Mouse (Mus musculus): ENCODE data around the gene Cmbl.

Cmbl gene

GRCm38 (mm10) chr15:31565184-31565583 is at the start of gene Cmbl:
Gene Cmbl, plus strand, starts transcription at chr15:31565389.
- DNase-seq: no peak

DNA sequence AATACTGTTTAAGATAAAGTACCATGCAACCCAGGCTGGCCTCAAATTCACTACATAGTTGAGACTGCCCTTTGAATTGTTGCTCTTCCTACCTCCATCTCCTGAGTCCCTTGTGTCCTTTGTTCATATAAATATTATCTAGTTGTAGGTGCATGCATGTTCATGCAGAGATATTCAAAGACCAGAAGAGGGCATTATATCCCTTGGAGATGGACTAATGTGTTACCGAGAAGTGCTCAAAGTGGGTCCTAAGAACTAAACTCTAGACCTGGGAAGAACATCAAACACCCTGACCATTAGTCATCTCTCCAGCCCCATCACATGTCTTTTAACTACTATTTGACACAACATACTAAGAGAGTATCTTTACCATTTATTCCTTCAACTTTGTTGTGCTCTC is 48.0 kb upstream of the Cmbl start:
- no peak for DNase-seq

GRCm38 (mm10) chr15:31518371-31518770 is 46.8 kb upstream of the Cmbl start:
- no peak for DNase-seq

DNA sequence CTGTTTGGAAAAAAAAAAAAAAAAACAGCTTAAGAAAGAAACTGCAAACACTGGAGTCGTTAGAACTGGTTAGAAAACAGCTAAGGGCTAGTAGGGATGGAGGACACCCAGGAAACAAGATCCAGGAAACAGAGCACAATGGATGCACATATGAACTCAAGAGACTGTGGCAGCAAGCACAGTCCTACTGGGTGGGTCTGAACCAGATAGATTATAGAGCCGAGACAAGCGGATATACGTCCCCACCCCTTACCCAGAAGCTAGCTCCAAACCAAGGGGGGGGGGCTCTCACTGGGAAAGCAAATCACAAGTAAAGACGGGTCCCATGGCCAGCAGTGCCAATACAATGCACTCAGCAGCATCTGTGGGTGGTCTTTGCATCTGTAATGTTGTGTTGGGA is 46.2 kb upstream of the Cmbl start:
- no peak for DNase-seq

- DNase-seq: no peak
Observed at GRCm38 (mm10) chr15:31526463-31526862, 38.7 kb upstream of the Cmbl start.

GRCm38 (mm10) chr15:31528477-31528876 is 36.7 kb upstream of the Cmbl start:
- no peak for DNase-seq

DNA sequence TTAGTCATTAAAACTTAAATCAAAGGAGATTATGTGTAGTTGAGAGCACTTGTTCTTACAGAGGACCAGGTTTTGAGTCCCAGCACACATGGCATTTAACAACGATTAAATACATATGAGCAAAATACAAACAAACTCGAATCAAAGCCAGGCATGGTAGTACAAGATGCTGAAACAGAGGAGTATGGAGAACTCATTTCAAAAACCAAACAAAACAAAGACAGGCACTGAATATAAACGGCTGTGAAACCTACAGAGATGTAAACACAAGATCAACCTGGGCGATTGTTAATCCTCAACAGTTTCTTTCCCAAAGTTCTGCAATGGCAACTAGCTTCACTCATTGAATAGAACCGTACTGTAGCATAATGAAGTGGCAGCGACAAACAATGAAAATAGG is 36.1 kb upstream of the Cmbl start:
- no peak for DNase-seq

- DNase-seq: peak; percentile 56 to 71
Observed at GRCm38 (mm10) chr15:31529811-31530658, 35.2 kb upstream of the Cmbl start.

DNA sequence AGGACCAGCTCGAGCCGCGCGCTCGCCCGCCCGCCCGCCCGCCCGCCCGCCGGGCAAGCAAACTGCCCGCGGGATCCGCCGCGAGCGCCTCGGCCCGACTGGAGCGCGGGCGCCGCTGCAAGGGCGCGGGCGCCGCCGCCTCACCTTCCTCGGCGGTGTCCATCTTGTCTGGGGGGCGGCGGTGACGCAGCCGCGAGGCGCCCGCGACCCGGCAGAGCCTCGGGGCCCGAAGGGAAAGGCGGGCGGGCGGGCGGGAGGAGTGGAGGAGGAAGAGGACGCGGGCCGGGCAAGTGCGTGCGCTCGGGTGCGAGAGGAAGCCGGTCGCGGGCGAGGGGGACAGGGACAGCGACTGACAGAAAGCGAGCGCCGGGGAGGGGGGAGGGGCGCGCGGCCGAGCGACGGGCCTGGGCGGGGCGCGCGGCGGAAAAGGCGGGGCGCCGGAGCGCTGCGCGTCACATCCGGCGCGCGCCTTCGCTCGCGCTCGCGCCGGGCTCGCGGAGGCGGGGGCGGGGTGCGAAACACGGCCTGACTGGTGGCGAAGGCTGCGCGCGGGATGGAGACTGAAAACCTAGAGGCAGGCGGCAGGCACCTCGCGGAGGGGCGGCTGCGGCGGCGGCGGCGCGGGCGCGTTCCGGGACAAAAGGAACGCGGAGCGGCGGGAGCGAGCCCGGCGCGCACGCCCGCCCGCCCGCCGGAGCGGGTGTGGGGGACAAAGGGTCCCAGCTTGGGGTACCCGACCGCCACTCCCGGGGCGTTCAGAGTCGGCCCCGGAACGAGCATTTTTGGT is 34.3 kb upstream of the Cmbl start, which contains the start of gene March6:
March6 (minus strand) TSS at position 395 of the 787 bp plus-strand sequence.
- peak; percentile 93 to 96 for DNase-seq

GRCm38 (mm10) chr15:31531446-31532330 is 33.5 kb upstream of the Cmbl start:
- DNase-seq: no peak

GRCm38 (mm10) chr15:31532331-31533021 is 32.7 kb upstream of the Cmbl start:
- DNase-seq: no peak

DNA sequence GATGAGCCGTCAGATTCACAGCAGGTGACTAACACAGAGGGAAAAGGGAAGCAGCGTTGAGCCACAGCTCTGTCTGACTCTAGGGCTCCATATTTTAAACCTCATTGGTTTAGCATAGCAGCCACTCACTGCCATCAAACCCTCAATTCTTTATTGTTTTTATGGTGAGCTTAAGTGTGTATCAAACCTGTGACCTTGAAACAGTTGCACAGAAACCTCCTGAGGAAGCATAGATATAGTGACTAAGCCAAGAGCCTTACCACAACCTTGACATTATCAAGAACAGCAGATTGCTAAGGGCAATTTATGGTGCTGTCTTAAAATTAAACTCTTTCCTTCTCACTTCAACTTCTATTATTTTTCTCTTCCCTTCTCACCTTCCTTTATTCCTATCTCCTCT is 31.7 kb upstream of the Cmbl start:
- no peak for DNase-seq

DNA sequence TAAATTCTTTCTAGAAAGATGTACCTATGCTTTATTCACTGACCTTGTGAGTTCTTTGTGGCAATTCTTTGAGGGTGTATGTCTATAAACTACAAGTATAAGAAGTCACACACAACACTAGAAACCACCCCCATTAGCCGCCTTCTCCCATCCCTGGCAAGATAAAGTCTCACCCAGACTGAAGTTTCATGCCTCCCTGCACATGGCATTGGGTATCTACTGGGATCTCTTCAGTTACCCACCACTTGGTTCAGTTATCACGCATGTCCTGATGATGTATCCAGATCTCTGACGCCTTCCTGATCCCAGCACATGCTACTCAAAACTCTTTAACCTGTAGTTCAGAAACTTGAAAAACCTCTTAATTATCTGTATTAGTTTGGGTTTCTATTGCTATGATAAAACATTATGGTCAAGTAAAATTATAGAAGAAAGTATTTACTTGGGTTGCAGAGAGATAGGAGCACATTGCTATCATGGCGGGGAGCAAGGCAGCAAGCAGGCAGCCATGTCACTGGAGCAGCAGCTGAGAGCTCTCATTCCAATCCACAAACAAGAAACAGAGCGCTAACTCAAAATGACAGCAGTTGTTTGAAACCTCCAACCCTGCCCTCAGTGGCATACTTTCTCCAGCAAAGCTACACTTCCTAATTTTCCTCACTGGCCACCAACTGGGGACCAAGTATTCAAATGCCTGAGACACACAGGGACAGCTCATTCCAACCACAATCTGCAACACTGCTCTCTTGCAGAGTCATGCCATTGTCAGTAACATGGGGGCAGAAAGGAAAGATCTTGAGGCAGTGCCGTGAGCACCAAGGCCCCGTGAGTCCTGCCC is 30.5 kb upstream of the Cmbl start:
- no peak for DNase-seq

DNA sequence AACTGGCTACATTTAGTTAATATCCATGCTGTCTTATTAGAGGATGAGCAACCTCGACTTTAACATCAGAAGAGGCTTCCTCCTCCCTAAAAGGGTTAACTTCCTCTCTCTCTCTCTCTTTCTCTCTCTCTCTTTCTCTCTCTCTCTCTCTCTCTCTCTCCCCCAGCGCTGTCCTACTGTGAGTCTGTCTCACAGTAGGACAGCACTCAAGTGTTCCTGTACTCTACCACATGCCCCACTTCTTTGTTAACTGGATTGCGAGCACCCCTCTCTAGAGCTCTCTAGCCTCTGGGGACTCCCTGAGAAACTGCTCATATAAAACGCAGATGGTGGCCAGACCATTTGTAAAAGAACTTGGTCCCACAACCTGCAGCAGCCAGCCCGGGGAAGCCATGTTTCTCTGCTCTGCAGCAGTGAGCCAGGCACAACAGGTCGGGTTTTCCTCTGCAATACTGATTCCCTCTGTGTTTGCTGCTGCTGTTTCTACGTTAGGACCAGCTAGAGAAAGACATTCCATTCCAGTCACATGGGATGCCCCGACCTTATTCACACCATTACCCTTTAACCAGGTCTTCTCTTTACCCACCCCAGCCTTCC is 29.8 kb upstream of the Cmbl start:
- DNase-seq: no peak

DNA sequence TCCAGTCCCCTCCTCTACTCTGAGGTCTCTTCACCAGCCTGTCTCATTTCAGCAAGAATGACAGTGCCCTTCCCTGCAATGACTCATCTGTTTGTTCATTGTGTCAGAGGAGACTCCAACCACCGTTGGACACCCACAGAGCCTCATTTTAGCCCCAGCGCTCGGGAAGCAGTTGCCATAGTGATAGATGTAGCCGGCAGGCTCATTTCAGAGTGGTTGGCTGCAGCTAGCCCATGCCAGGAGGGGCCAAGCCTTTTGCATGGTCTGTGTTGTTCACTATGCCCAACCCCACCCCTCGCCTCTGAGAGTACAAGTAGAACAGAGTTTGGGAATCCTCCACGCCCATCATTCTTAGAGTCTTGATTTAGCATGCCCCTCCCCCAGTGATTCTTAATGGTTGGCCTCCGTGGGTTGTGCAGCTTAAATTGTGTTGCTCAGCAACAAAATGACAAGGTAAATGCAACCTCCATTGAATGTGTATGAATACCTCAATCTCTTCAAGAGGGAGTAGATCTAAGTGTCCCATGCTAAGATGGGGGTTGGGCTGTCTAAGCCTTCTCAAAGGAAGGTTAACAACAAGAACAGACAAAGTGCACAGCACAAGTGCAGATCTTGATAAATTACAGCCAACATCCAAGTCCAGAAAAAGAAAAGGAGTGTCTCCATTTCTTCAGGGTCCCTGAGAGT is 29.0 kb upstream of the Cmbl start:
- no peak for DNase-seq

DNA sequence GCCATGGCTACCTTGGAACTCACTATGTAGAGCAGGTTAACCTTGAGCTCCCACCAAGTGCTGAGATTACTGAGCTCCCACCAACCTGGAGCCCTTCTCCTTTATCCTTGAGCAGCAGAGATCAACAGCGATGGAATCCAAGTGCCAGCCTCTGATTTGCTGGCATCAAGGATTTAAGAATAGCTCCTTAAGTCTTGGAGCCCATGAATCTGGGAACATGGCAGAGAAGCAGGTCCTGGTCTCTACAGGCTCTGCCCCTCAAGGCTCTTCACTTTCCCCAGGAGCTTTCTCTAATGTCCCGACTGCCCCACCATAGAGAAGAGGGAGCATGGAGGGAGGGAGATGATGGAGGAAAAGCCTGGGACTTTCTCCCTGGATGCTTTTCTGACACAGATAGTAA is 27.5 kb upstream of the Cmbl start:
- no peak for DNase-seq

DNA sequence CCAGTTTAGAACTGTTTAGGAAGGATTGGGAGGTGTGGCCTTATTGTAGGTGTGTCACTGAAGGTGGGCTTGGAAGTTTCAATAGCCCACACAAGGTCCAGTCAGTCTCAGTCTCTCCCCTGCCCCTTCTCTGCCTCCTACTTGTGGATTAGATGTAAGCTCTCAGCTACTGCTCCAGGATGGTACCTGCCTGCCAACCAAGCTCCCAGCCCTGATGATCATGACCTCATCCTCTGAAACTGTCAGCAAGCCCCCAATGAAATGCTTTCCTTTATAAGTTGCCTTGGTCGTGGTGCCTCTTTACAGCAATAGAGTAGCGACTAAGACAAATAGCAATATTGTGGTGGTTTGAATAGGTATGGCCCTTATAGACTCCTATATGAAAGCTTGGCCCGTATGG is 26.8 kb upstream of the Cmbl start:
- no peak for DNase-seq

DNA sequence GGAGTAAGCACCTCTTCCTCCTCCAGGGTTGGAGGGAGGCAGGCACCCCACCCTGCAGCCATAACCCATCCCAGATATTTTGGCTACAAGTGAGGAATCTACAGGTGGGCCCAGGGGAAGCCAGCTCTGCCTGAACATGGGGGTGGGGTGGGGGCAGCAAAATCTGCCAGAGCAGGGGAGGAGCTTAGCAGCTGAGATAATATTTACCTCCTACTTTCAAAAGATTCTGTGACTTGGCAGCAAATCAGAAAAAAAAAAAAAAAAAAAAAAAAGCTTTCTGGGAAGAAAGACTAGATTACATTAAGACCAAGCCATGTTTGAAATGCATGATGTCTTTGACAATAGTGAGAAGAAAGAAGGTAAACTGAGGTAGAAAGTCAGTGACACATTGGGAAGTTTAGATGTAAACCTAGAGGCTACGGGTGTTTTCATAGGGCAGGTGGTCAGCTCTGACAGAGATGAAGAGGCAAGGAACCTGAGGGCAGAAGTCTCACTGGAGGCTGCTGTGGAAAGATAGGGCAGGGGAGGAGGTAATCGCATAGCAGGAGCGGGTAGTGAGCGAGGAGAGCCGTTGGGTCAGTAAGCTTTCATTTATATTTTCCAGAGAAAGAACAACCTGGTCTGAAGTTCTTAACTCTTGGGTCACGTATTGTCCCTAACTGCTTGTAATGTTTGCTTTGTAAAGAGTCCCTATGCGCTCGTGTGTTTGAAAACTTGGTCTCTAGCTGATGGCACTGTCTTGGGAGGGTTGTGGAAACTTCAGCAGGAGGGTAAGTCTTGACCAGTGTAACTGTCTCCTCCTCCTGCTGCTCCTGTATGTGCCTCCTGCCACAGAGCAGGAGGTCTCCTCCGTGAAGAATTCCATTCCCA is 25.3 kb upstream of the Cmbl start:
- no peak for DNase-seq

GRCm38 (mm10) chr15:31540513-31540802 is 24.7 kb upstream of the Cmbl start:
- DNase-seq: no peak

Data from kidney, postnatal 4 days (tissue).